Mouse (Mus musculus) heart, postnatal 0 days (tissue): ENCODE results near the gene Eif3l. TPM values are rescaled to one million over a fixed set of nuclear protein-coding genes. Genes with fewer than 3 reads are reported as not detected.
A peak's percentile ranks its signal among the peaks of the same experiment; 100 is the strongest.

ENCODE experiments used
- ATAC-seq: fragments of 200-750 bp; cut with Nextera tagmentation; 2 replicates; pipeline ENCODE4 v1.8.0; 2017; ENCODE audit warnings: low read depth, moderate number of reproducible peaks, moderate library complexity; ENCODE audit not compliant: insufficient read depth
- DNase-seq: peaks from one replicate; pipeline ENCODE4 v3.0.0-alpha.2; 2016; ENCODE audit warnings: low spot score
- H3K27ac ChIP-seq: fragments of 300-500 bp; sonication (generic); 2 replicates; pipeline ENCODE4 v1.5.1; 2014; ENCODE audit warnings: low read depth, mild to moderate bottlenecking
- H3K27me3 ChIP-seq: fragments of 300-500 bp; sonication (generic); 2 replicates; pipeline ENCODE4 v1.6.1; 2014; ENCODE audit warnings: low read length, mixed read lengths; ENCODE audit not compliant: control insufficient read depth, insufficient read depth
- H3K36me3 ChIP-seq: fragments of 300-500 bp; sonication (generic); replicated peaks from 2 replicates; pipeline ENCODE4 v1.6.1; 2014; ENCODE audit warnings: low read length, mixed read lengths; ENCODE audit not compliant: control insufficient read depth, insufficient read depth
- H3K4me1 ChIP-seq: fragments of 300-500 bp; sonication (generic); 2 replicates; pipeline ENCODE4 v1.6.1; 2014; ENCODE audit warnings: antibody characterized with exemption; ENCODE audit not compliant: control insufficient read depth, insufficient read depth
- H3K4me2 ChIP-seq: fragments of 300-500 bp; sonication (generic); 2 replicates; pipeline ENCODE4 v1.6.1; 2014; ENCODE audit warnings: low read depth, mild to moderate bottlenecking, low read length, moderate library complexity
- H3K4me3 ChIP-seq: fragments of 300-500 bp; sonication (generic); 2 replicates; pipeline ENCODE4 v1.5.1; 2014; ENCODE audit warnings: low read depth, low read length
- H3K9ac ChIP-seq: fragments of 300-500 bp; sonication (generic); replicated peaks from 2 replicates; pipeline ENCODE4 v1.6.1; 2014; ENCODE audit warnings: low read depth, low read length, mixed read lengths
- H3K9me3 ChIP-seq: fragments of 300-500 bp; sonication (generic); replicated peaks from 2 replicates; pipeline ENCODE4 v1.6.1; 2016; ENCODE audit warnings: low read length; ENCODE audit not compliant: control insufficient read depth
- CTCF ChIP-seq: IDR thresholded peaks from 2 replicates; pipeline ENCODE4 v1.5.1; 2016; ENCODE audit warnings: antibody characterized with exemption, control low read depth, low read depth
- EP300 ChIP-seq: IDR thresholded peaks from 2 replicates; pipeline ENCODE4 v1.6.1; 2016; ENCODE audit warnings: antibody characterized with exemption, low read depth
- WGBS: fragments of 180-500 bp; shearing (Covaris S2); extraction: QIAGEN DNeasy Blood & Tissue Kit; methylation state at CpG from one replicate; pipeline ENCODE4 v1.1.7; 2014; 5-methylcytosine and 5-hydroxymethylcytosine counted together
- polyA plus RNA-seq: library from polyadenylated mRNA; unstranded; fragments of >200 nt; fragmentation: Nextera tagmentation; extraction: Ambion mirVana; gene quantifications from 2 replicates; pipeline ENCODE4 v1.2.1, GENCODE M21; 2015
- total RNA-seq: library from RNA; depleted of rRNA; stranded (reverse); fragments of >200 nt; gene quantifications from 2 replicates; pipeline ENCODE4 v1.2.3, GENCODE M21; 2014; ENCODE audit warnings: low replicate concordance

Eif3l gene
- total and polyA plus RNA-seq, 2 experiments from 2014 or later = 123 to 183 TPM

DNA sequence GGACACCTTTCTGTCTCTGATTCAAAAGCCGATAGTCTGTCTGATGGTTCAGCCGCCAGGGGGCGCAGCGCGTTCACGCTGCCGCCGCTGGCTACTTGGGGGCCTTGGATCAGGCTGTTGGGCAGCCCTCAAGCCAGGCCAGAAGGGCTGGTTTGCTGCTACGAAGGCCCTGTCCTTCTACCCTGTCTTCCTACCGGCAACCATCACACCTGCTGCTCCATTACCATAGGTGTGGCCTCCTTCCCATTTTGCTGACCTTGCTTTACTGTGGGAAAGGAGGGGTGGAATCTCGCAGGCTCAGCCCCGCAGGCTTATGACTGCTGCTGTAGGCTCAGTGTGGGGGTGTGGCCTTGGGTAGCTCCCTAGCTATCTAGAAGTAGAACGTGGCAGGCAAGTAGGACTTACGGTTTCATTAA, 37.1 kb upstream of the Eif3l start:
- Histone ChIP-seq H3K4me1 (0 out of 2 replicates have a peak, but pooled peaks cover 5% of the 10 kb centered on the region), H3K27me3 (peaks cover 33% of the 10 kb centered on the region), H3K9ac (no peak overlapping the region), H3K4me2 (peak overlapping the region; percentile 10; the same call in 1 of the 2 replicates), H3K4me3 (no peak overlapping the region), H3K27ac (no peak overlapping the region), H3K9me3 (no peaks in the 10 kb centered on the region), H3K36me3 (peaks cover 5% of the 10 kb centered on the region; the same call in 1 of the 2 replicates)
- ATAC-seq (no peak), DNase-seq (peak; percentile 63)
- 10% methylated on average over 14 of the region's 14 CpGs for WGBS
- TF ChIP-seq CTCF = peak; percentile 70
- TF ChIP-seq EP300 = no peak

DNA sequence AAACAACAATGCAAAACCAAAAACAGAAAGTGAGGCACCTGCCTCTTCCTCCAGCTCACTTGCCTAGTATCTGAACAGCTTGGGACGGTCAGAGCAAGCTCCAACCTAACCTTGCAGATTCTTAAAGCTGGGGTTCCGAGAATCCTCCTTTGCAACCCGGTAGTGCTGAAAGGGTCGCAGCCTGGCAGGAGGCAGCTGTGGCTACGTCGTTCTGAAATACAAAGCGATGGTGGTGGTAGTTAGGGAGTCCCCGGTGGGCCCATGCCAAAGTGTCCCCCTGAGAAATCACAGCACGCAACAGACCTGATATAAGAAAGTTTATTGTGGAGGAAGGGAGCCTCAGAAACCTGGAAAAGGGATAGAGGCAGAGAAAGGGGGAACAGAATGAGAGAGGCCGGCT, 36.6 kb upstream of the Eif3l start:
- no peaks in the 10 kb centered on the region for H3K9me3 ChIP-seq
- H3K9ac ChIP-seq = no peak overlapping the region
- TF ChIP-seq EP300 (no peak), CTCF (no peak)
- DNase-seq (no peak), ATAC-seq (no peak)
- no peak overlapping the region for H3K4me3 ChIP-seq
- WGBS = 67% methylated on average over 10 of the region's 10 CpGs
- peaks cover 5% of the 10 kb centered on the region; the same call in 1 of the 2 replicates for H3K36me3 ChIP-seq
- peaks cover 37% of the 10 kb centered on the region for H3K27me3 ChIP-seq
- H3K4me2 ChIP-seq = no peak overlapping the region
- 0 out of 2 replicates have a peak, but pooled peaks cover 5% of the 10 kb centered on the region for H3K4me1 ChIP-seq
- no peak overlapping the region for H3K27ac ChIP-seq

- H3K9me3 ChIP-seq = no peaks in the 10 kb centered on the region
- peak; percentile 91 for DNase-seq
- H3K9ac ChIP-seq = no peak overlapping the region
- peak; percentile 84 for ATAC-seq
- no peak overlapping the region for H3K4me3 ChIP-seq
- no peak for TF ChIP-seq EP300
- peak; percentile 97 for TF ChIP-seq CTCF
- WGBS = 17% methylated on average over 7 of the region's 7 CpGs
- 0 out of 2 replicates have a peak, but pooled peaks cover 5% of the 10 kb centered on the region for H3K4me1 ChIP-seq
- no peak overlapping the region for H3K4me2 ChIP-seq
- peaks cover 5% of the 10 kb centered on the region; the same call in 1 of the 2 replicates for H3K36me3 ChIP-seq
- H3K27me3 ChIP-seq = peaks cover 42% of the 10 kb centered on the region
- H3K27ac ChIP-seq = no peak overlapping the region
These were observed 36.1 kb upstream of the Eif3l start for GRCm38 (mm10) chr15:79038853-79039252.

GRCm38 (mm10) chr15:79040501-79041416, 34.2 kb upstream of the Eif3l start:
- peaks cover 56% of the 10 kb centered on the region for H3K27me3 ChIP-seq

DNA sequence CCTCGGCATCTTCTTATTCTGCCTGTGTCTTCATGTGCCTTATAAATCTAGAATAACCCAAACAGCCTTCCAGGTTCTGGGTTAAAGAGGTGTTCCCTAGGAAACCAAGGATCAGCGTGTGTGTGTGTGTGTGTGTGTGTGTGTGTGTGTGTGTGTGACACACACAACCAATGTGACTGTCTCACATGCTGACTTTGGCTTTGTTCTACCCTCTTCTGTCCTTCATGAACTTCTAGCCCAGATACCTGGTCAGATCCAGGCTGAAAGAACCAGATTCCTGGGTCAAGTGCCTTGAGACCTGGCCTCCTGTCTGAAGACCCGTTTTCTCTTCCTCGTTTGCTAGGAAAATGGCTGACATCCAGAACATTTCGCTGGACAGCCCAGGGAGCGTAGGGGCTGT, 33.4 kb upstream of the Eif3l start, which contains the start of gene Galr3:
Gene Galr3 (plus strand): TSS at position 301 of the 400 bp plus-strand sequence.
- ATAC-seq = no peak
- peaks cover 58% of the 10 kb centered on the region for H3K27me3 ChIP-seq

More at GRCm38 (mm10) chr15:79040501-79041416, 34.2 kb upstream of the Eif3l start:
- H3K9me3 ChIP-seq = no peaks in the 10 kb centered on the region
- ATAC-seq (no peak), DNase-seq (no peak)
- no peak overlapping the region for H3K9ac ChIP-seq
- H3K4me3 ChIP-seq = 0 out of 2 replicates have a peak overlapping the region, but pooled peaks have one; percentile 4
- peaks cover 5% of the 10 kb centered on the region; the same call in 1 of the 2 replicates for H3K36me3 ChIP-seq
- 20% methylated on average over 24 of the region's 24 CpGs for WGBS
- no peak overlapping the region for H3K27ac ChIP-seq
- 0 out of 2 replicates have a peak, but pooled peaks cover 5% of the 10 kb centered on the region for H3K4me1 ChIP-seq
- TF ChIP-seq CTCF (no peak), EP300 (no peak)
- H3K4me2 ChIP-seq = peak overlapping the region; percentile 20

More for the DNA sequence above, 33.4 kb upstream of the Eif3l start, which contains the start of gene Galr3:
- Histone ChIP-seq H3K4me3 (peak within 1 kb of the TSS; percentile 59), H3K9ac (no peak within 1 kb of the TSS), H3K27ac (no peak within 1 kb of the TSS), H3K36me3 (peaks cover 5% of the 10 kb centered on the region; the same call in 1 of the 2 replicates), H3K4me1 (0 out of 2 replicates have a peak, but pooled peaks cover 5% of the 10 kb centered on the region), H3K9me3 (no peaks in the 10 kb centered on the region), H3K4me2 (peak within 1 kb of the TSS; percentile 96)
- TF ChIP-seq EP300 (no peak), CTCF (no peak)
- 69% methylated on average over 6 of the region's 6 CpGs for WGBS
- no peak for DNase-seq
